Mouse (Mus musculus) CH12F3 (cell line): ENCODE data around the gene Gm4969.

Experiments used
- in situ Hi-C: fragments of 300-500 bp; cut with MboI; formaldehyde crosslinking; loops from 2 replicates; pipeline ENCODE4 v1.14.3; 2020; ENCODE audit warnings: low sequenced_read_pairs

Gene Gm4969

GRCm38 (mm10) chr7:19094826-19095750, 23.1 kb downstream of the Gm4969 start:
- in situ Hi-C loops, result no loop called here

- in situ Hi-C loops, result no loop called here
Measured at GRCm38 (mm10) chr7:19094471-19094825, 23.7 kb downstream of the Gm4969 start, which contains the start of gene Six5. Six5 (plus strand) TSS chr7:19094594.

GRCm38 (mm10) chr7:19093537-19094385, 24.4 kb downstream of the Gm4969 start:
- in situ Hi-C loops, result no loop called here

- in situ Hi-C loops, result no loop called here
Measured at GRCm38 (mm10) chr7:19093174-19093521, 25.0 kb downstream of the Gm4969 start.

GRCm38 (mm10) chr7:19092381-19093173, 25.6 kb downstream of the Gm4969 start:
- in situ Hi-C loops, result no loop called here

GRCm38 (mm10) chr7:19091913-19092312, 26.3 kb downstream of the Gm4969 start:
- in situ Hi-C loops, result no loop called here

GRCm38 (mm10) chr7:19088813-19089212, 29.4 kb downstream of the Gm4969 start:
- in situ Hi-C loops, result loop anchor here (10.0 kb wide), 1 partner anchor 56 kb away; the partner anchor contains the start of genes Qpctl and Snrpd2

GRCm38 (mm10) chr7:19086760-19087159, 31.4 kb downstream of the Gm4969 start:
- in situ Hi-C loops, result loop anchor here (10.0 kb wide), 1 partner anchor 58 kb away; the partner anchor contains the start of genes Qpctl and Snrpd2

- in situ Hi-C loops, result loop anchor here (10.0 kb wide), 1 partner anchor 59 kb away; the partner anchor contains the start of genes Qpctl and Snrpd2
Measured at GRCm38 (mm10) chr7:19086042-19086441, 32.1 kb downstream of the Gm4969 start.

GRCm38 (mm10) chr7:19085495-19085894, 32.7 kb downstream of the Gm4969 start:
- in situ Hi-C loops, result loop anchor here (10.0 kb wide), 1 partner anchor 59 kb away; the partner anchor contains the start of genes Qpctl and Snrpd2

GRCm38 (mm10) chr7:19084921-19085473, 33.2 kb downstream of the Gm4969 start:
- in situ Hi-C loops, result loop anchor here (10.0 kb wide), 1 partner anchor 60 kb away; the partner anchor contains the start of genes Qpctl and Snrpd2

- in situ Hi-C loops, result loop anchor here (10.0 kb wide), 1 partner anchor 60 kb away; the partner anchor contains the start of genes Qpctl and Snrpd2
Measured at GRCm38 (mm10) chr7:19084277-19084771, 33.8 kb downstream of the Gm4969 start.

GRCm38 (mm10) chr7:19083701-19084100, 34.5 kb downstream of the Gm4969 start, which contains the start of gene Dmpk:
Dmpk (plus strand) TSS chr7:19083849.
- in situ Hi-C loops, result loop anchor here (10.0 kb wide), 1 partner anchor 61 kb away; the partner anchor contains the start of genes Qpctl and Snrpd2

- in situ Hi-C loops, result loop anchor here (10.0 kb wide), 1 partner anchor 62 kb away; the partner anchor contains the start of genes Qpctl and Snrpd2
Measured at GRCm38 (mm10) chr7:19083096-19083495, 35.1 kb downstream of the Gm4969 start.

- in situ Hi-C loops, result loop anchor here (10.0 kb wide), 1 partner anchor 63 kb away; the partner anchor contains the start of genes Qpctl and Snrpd2
Measured at GRCm38 (mm10) chr7:19082171-19082570, 36.0 kb downstream of the Gm4969 start.

GRCm38 (mm10) chr7:19080451-19080950, 37.7 kb downstream of the Gm4969 start:
- in situ Hi-C loops, result loop anchor here (10.0 kb wide), 1 partner anchor 64 kb away; the partner anchor contains the start of genes Qpctl and Snrpd2

- in situ Hi-C loops, result no loop called here
Measured at GRCm38 (mm10) chr7:19078732-19079131, 39.4 kb downstream of the Gm4969 start.

- in situ Hi-C loops, result no loop called here
Measured at GRCm38 (mm10) chr7:19077761-19078160, 40.4 kb downstream of the Gm4969 start.

- in situ Hi-C loops, result no loop called here
Measured at GRCm38 (mm10) chr7:19076586-19076991, 41.6 kb downstream of the Gm4969 start.
